Mouse (Mus musculus): ENCODE results near the gene Pole2. TPM values are rescaled to one million over a fixed set of nuclear protein-coding genes. Genes with fewer than 3 reads are reported as not detected.

Pole2 gene
- polyA plus RNA-seq, 1 experiment = 3.4 TPM

- TF ChIP-seq CTCF (IDR thresholded peaks at IDR 0.05; ENCODE audit: extremely low read depth, insufficient read length, insufficient replicate concordance, low read depth, low read length) (peak; percentile 11; the same call in 1 of the 2 replicates), POLR2A (IDR thresholded peaks at IDR 0.05; ENCODE audit: low read depth, low read length) (no peak)
- no peaks in the 10 kb centered on the region for H3K27me3 ChIP-seq (ENCODE audit: control insufficient read depth, insufficient read depth, low read length)
- H3K4me3 ChIP-seq (ENCODE audit: low read depth, low read length) = no peak overlapping the region
- H3K4me1 ChIP-seq (ENCODE audit: control insufficient read depth, insufficient read depth, insufficient read length, low read length) = no peaks in the 10 kb centered on the region
- no peak overlapping the region for H3K27ac ChIP-seq (ENCODE audit: insufficient read depth, low read depth, low read length)
- WGBS = 70% methylated on average over 2 of the region's 2 CpGs
- H3K36me3 ChIP-seq (ENCODE audit: control insufficient read depth, insufficient read depth, low read length) = no peaks in the 10 kb centered on the region
These were observed 1.3 kb upstream of the Pole2 start for GRCm38 (mm10) chr12:69229251-69229650.

GRCm38 (mm10) chr12:69220613-69221277 lies 7.2 kb downstream of the Pole2 start:
- 86% methylated on average over 19 of the region's 19 CpGs for WGBS
- no peak overlapping the region for H3K27ac ChIP-seq (ENCODE audit: insufficient read depth, low read depth, low read length)
- no peaks in the 10 kb centered on the region for H3K36me3 ChIP-seq (ENCODE audit: control insufficient read depth, insufficient read depth, low read length)
- TF ChIP-seq POLR2A (IDR thresholded peaks at IDR 0.05; ENCODE audit: low read depth, low read length) (no peak), CTCF (IDR thresholded peaks at IDR 0.05; ENCODE audit: extremely low read depth, insufficient read length, insufficient replicate concordance, low read depth, low read length) (no peak)
- H3K27me3 ChIP-seq (ENCODE audit: control insufficient read depth, insufficient read depth, low read length) = no peaks in the 10 kb centered on the region
- H3K4me3 ChIP-seq (ENCODE audit: low read depth, low read length) = no peak overlapping the region
- no peaks in the 10 kb centered on the region for H3K4me1 ChIP-seq (ENCODE audit: control insufficient read depth, insufficient read depth, insufficient read length, low read length)

GRCm38 (mm10) chr12:69216587-69216986 lies 11.4 kb downstream of the Pole2 start:
- Histone ChIP-seq H3K36me3 (ENCODE audit: control insufficient read depth, insufficient read depth, low read length) (no peaks in the 10 kb centered on the region), H3K4me3 (ENCODE audit: low read depth, low read length) (no peak overlapping the region), H3K27ac (ENCODE audit: insufficient read depth, low read depth, low read length) (no peak overlapping the region), H3K4me1 (ENCODE audit: control insufficient read depth, insufficient read depth, insufficient read length, low read length) (no peaks in the 10 kb centered on the region), H3K27me3 (ENCODE audit: control insufficient read depth, insufficient read depth, low read length) (no peaks in the 10 kb centered on the region)
- TF ChIP-seq CTCF (IDR thresholded peaks at IDR 0.05; ENCODE audit: extremely low read depth, insufficient read length, insufficient replicate concordance, low read depth, low read length) (no peak), POLR2A (IDR thresholded peaks at IDR 0.05; ENCODE audit: low read depth, low read length) (no peak)
- WGBS = 93% methylated on average over 7 of the region's 7 CpGs

GRCm38 (mm10) chr12:69215000-69215785 lies 12.8 kb downstream of the Pole2 start:
- no peak for TF ChIP-seq POLR2A (IDR thresholded peaks at IDR 0.05; ENCODE audit: low read depth, low read length)
- TF ChIP-seq CTCF (IDR thresholded peaks at IDR 0.05; ENCODE audit: extremely low read depth, insufficient read length, insufficient replicate concordance, low read depth, low read length) = no peak
- H3K4me3 ChIP-seq (ENCODE audit: low read depth, low read length) = no peak overlapping the region
- H3K27me3 ChIP-seq (ENCODE audit: control insufficient read depth, insufficient read depth, low read length) = no peaks in the 10 kb centered on the region
- H3K4me1 ChIP-seq (ENCODE audit: control insufficient read depth, insufficient read depth, insufficient read length, low read length) = no peaks in the 10 kb centered on the region
- H3K27ac ChIP-seq (ENCODE audit: insufficient read depth, low read depth, low read length) = no peak overlapping the region
- WGBS = 73% methylated on average over 3 of the region's 3 CpGs
- no peaks in the 10 kb centered on the region; the same call in 1 of the 2 replicates for H3K36me3 ChIP-seq (ENCODE audit: control insufficient read depth, insufficient read depth, low read length)

- WGBS = 87% methylated on average over 7 of the region's 7 CpGs
- H3K4me1 ChIP-seq (ENCODE audit: control insufficient read depth, insufficient read depth, insufficient read length, low read length) = no peaks in the 10 kb centered on the region
- H3K36me3 ChIP-seq (ENCODE audit: control insufficient read depth, insufficient read depth, low read length) = no peaks in the 10 kb centered on the region; the same call in none of the 2 replicates
- no peak overlapping the region for H3K4me3 ChIP-seq (ENCODE audit: low read depth, low read length)
- no peak overlapping the region for H3K27ac ChIP-seq (ENCODE audit: insufficient read depth, low read depth, low read length)
- no peaks in the 10 kb centered on the region for H3K27me3 ChIP-seq (ENCODE audit: control insufficient read depth, insufficient read depth, low read length)
- TF ChIP-seq POLR2A (IDR thresholded peaks at IDR 0.05; ENCODE audit: low read depth, low read length) (no peak), CTCF (IDR thresholded peaks at IDR 0.05; ENCODE audit: extremely low read depth, insufficient read length, insufficient replicate concordance, low read depth, low read length) (no peak)
These were observed 13.6 kb downstream of the Pole2 start for GRCm38 (mm10) chr12:69214393-69214792.

GRCm38 (mm10) chr12:69213186-69213777 lies 14.7 kb downstream of the Pole2 start:
- Histone ChIP-seq H3K27me3 (ENCODE audit: control insufficient read depth, insufficient read depth, low read length) (no peaks in the 10 kb centered on the region), H3K36me3 (ENCODE audit: control insufficient read depth, insufficient read depth, low read length) (no peaks in the 10 kb centered on the region; the same call in none of the 2 replicates), H3K4me3 (ENCODE audit: low read depth, low read length) (no peak overlapping the region), H3K27ac (ENCODE audit: insufficient read depth, low read depth, low read length) (no peak overlapping the region), H3K4me1 (ENCODE audit: control insufficient read depth, insufficient read depth, insufficient read length, low read length) (no peaks in the 10 kb centered on the region)
- 88% methylated on average over 13 of the region's 13 CpGs for WGBS
- TF ChIP-seq POLR2A (IDR thresholded peaks at IDR 0.05; ENCODE audit: low read depth, low read length) = no peak
- TF ChIP-seq CTCF (IDR thresholded peaks at IDR 0.05; ENCODE audit: extremely low read depth, insufficient read length, insufficient replicate concordance, low read depth, low read length) = no peak; the same call in 1 of the 2 replicates

- WGBS = 79% methylated on average over 5 of the region's 5 CpGs
- H3K27me3 ChIP-seq (ENCODE audit: control insufficient read depth, insufficient read depth, low read length) = no peaks in the 10 kb centered on the region
- no peaks in the 10 kb centered on the region; the same call in none of the 2 replicates for H3K36me3 ChIP-seq (ENCODE audit: control insufficient read depth, insufficient read depth, low read length)
- TF ChIP-seq CTCF (IDR thresholded peaks at IDR 0.05; ENCODE audit: extremely low read depth, insufficient read length, insufficient replicate concordance, low read depth, low read length) = no peak
- TF ChIP-seq POLR2A (IDR thresholded peaks at IDR 0.05; ENCODE audit: low read depth, low read length) = no peak
- no peaks in the 10 kb centered on the region for H3K4me1 ChIP-seq (ENCODE audit: control insufficient read depth, insufficient read depth, insufficient read length, low read length)
- H3K27ac ChIP-seq (ENCODE audit: insufficient read depth, low read depth, low read length) = no peak overlapping the region
- no peak overlapping the region for H3K4me3 ChIP-seq (ENCODE audit: low read depth, low read length)
These were observed 16.9 kb downstream of the Pole2 start for GRCm38 (mm10) chr12:69211057-69211456.
